Mouse (Mus musculus) olfactory bulb, adult 2 months (tissue): ENCODE data around the gene Dusp12. TPM values are rescaled to one million over a fixed set of nuclear protein-coding genes. Genes with fewer than 3 reads are reported as not detected.
A peak's percentile ranks its signal among the peaks of the same experiment; 100 is the strongest.

Experiments
- H3K27ac ChIP-seq: fragments of 200-500 bp; 2 replicates; pipeline ENCODE4 v1.5.1; 2012; ENCODE audit warnings: low read depth, low read length; ENCODE audit not compliant: insufficient read depth
- H3K4me1 ChIP-seq: fragments of 200-500 bp; 2 replicates; pipeline ENCODE4 v1.6.1; 2012; ENCODE audit warnings: low read length; ENCODE audit not compliant: control insufficient read depth, insufficient read depth
- H3K4me3 ChIP-seq: fragments of 200-500 bp; 2 replicates; pipeline ENCODE4 v1.5.1; 2012; ENCODE audit warnings: mild to moderate bottlenecking, low read depth, low read length, moderate library complexity; ENCODE audit not compliant: insufficient read depth
- CTCF ChIP-seq: fragments of 200-500 bp; IDR thresholded peaks from 2 replicates; pipeline ENCODE4 v1.5.1; 2012; ENCODE audit warnings: low read depth, mild to moderate bottlenecking, low read length, moderate library complexity; ENCODE audit not compliant: insufficient read depth
- POLR2A ChIP-seq: fragments of 200-500 bp; IDR thresholded peaks from 2 replicates; pipeline ENCODE4 v1.6.1; 2012; ENCODE audit warnings: mild to moderate bottlenecking, low read depth, low read length, moderate library complexity; ENCODE audit not compliant: insufficient read depth
- WGBS: fragments of 180-500 bp; shearing (Covaris S2); methylation state at CpG from one replicate; pipeline ENCODE4 v1.1.7; 2018; 5-methylcytosine and 5-hydroxymethylcytosine counted together
- polyA plus RNA-seq: library from polyadenylated mRNA; stranded (reverse); fragments of >200 nt; gene quantifications from 2 replicates; pipeline ENCODE4 v1.2.4, GENCODE M21; 2012; ENCODE audit warnings: low replicate concordance; ENCODE audit not compliant: missing spikeins, insufficient read depth, insufficient read length

The Dusp12 gene
- polyA plus RNA-seq, 1 experiment = not detected

DNA sequence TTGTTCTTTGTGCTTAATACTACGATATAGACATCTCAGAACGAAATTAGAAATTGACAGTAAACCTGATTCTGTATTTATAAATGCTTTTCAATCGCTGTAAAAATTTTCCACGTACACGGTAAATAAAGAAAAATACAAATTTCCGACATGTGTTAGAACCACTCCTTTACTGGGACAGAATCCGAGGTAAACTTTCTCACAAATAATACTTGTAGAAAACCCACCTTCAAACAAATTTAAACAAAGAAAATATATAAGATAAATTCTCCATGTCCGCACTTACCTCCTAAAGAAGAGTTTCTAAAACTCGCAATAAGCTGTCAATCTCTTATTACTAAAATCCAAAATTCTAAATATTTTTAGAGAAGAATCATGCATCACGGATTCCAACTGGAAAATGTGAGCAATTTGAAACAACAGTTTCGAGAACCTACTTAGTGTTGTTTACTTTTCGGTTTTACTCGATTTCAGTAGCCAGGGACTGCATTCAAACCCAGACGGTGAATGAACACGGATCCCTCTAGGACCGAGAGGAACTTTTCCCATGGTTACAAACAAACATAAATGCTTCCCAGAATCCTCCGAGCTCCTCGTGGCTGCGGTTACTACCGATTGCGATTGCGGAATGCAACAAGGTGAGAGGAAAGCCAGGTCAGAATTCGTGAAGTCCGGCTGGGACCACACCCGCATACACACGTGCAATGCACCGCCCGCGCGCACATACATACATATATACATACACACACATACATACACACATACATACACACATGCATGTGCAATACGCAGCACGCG, 17.0 kb downstream of the Dusp12 start:
- TF ChIP-seq CTCF (no peak), POLR2A (no peak)
- Histone ChIP-seq H3K27ac (no peak overlapping the region), H3K4me3 (peak overlapping the region; percentile 98), H3K4me1 (no peaks in the 10 kb centered on the region)
- under 1% methylated on average over 33 of the region's 33 CpGs for WGBS

GRCm38 (mm10) chr1:170867691-170868105, 17.6 kb downstream of the Dusp12 start, which contains the start of gene Atf6:
Gene Atf6 (minus strand): TSS chr1:170867771.
- Histone ChIP-seq H3K4me1 (no peaks in the 10 kb centered on the region), H3K27ac (0 out of 2 replicates have a peak within 1 kb of the TSS, but pooled peaks have one; percentile 16), H3K4me3 (peak within 1 kb of the TSS; percentile 98)
- WGBS = 1% methylated on average over 25 of the region's 25 CpGs
- TF ChIP-seq CTCF (no peak), POLR2A (no peak)

DNA sequence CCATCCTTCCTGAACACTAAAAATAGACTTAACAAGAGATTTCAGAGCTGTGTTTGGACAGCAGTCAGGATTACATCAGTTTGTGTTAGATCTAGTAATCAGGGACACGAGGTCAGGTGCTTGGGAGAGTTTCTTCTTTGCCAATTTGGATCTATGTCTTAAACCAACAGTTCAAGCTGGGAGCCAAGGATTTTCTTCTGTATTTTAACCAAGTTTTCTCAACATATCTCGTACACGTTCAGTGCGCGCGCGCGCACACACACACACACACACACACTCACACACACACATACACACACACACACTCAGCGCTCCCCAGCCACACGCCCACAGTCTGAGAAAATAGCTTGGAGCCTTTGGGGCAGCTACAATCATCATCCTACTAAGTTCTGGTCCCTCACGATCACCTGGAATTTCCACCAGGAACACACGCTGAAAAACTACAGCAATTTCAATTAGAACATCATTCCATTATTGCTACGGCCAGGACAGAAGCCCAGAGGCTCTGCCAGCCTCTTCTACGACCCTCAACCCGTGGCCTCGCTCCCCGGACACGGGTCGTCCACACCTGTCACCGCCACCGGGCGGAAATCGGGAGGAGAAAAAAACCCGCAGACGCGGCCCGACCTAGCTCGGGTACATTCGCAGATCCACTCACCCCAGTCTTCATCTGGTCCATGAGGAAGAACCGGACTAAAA, 18.2 kb downstream of the Dusp12 start:
- H3K27ac ChIP-seq = 0 out of 2 replicates have a peak overlapping the region, but pooled peaks have one; percentile 16
- peak overlapping the region; percentile 80 for H3K4me3 ChIP-seq
- 1% methylated on average over 30 of the region's 30 CpGs for WGBS
- H3K4me1 ChIP-seq = no peaks in the 10 kb centered on the region
- TF ChIP-seq CTCF = no peak
- TF ChIP-seq POLR2A = no peak

DNA sequence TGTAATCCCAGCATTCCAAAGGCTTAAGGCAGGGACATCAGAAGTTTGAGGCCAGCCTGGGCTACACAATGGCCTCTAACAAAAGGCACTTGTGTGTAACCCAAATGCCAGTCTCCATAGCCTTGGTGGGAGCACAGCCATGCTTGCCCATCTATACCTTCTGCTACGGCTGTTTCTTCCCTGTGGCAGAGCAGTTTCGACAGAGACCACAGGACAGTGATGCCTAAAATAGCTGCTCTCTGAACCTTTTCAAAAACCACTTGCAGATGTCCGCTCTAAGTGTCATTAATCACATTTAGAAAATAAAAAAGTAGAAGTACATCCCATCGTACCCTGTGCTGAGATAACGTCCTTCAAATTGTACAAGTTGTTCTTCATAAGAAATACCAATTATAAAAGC, 19.9 kb downstream of the Dusp12 start:
- H3K4me3 ChIP-seq = no peak overlapping the region
- no peaks in the 10 kb centered on the region for H3K4me1 ChIP-seq
- TF ChIP-seq POLR2A = no peak
- no peak for TF ChIP-seq CTCF
- WGBS = 88% methylated on average over 5 of the region's 5 CpGs
- no peak overlapping the region for H3K27ac ChIP-seq

- no peak overlapping the region for H3K4me3 ChIP-seq
- TF ChIP-seq CTCF (no peak), POLR2A (no peak)
- H3K4me1 ChIP-seq = no peaks in the 10 kb centered on the region
- 75% methylated on average over 3 of the region's 3 CpGs for WGBS
- no peak overlapping the region for H3K27ac ChIP-seq
These were observed 20.6 kb downstream of the Dusp12 start for GRCm38 (mm10) chr1:170864754-170865153.

GRCm38 (mm10) chr1:170864234-170864633, 21.1 kb downstream of the Dusp12 start:
- Histone ChIP-seq H3K27ac (no peak overlapping the region), H3K4me3 (no peak overlapping the region), H3K4me1 (no peaks in the 10 kb centered on the region)
- TF ChIP-seq POLR2A (no peak), CTCF (no peak)

- Histone ChIP-seq H3K4me3 (no peak overlapping the region), H3K27ac (no peak overlapping the region), H3K4me1 (no peaks in the 10 kb centered on the region)
- TF ChIP-seq CTCF = no peak
- TF ChIP-seq POLR2A = no peak
- 63% methylated on average over 4 of the region's 4 CpGs for WGBS
These were observed 22.3 kb downstream of the Dusp12 start for GRCm38 (mm10) chr1:170863033-170863432.

DNA sequence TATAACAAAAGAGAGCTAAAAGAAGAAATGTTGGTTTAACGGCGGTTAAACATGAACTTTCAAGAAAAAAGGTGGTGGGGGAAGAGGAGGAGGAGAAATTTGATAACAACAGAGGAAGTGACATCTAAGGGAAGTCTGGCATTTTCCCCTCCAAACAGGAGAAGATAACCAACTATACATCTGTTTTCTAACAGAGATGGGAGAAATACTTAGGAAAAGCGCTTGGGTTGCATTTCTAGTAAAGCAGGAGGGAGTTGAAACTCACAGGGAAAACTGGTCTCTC, 23.0 kb downstream of the Dusp12 start:
- 68% methylated on average over 3 of the region's 3 CpGs for WGBS
- no peak overlapping the region for H3K27ac ChIP-seq
- no peak overlapping the region for H3K4me3 ChIP-seq
- H3K4me1 ChIP-seq = no peaks in the 10 kb centered on the region
- no peak for TF ChIP-seq POLR2A
- TF ChIP-seq CTCF = no peak
